Mouse (Mus musculus): Measurements from ENCODE around the gene Pald1. TPM values are rescaled to one million over a fixed set of nuclear protein-coding genes. Genes with fewer than 3 reads are reported as not detected.

Pald1 gene
- total and polyA plus RNA-seq, 3 experiments = 15.3 to 17.7 (median 17.6) TPM

DNA sequence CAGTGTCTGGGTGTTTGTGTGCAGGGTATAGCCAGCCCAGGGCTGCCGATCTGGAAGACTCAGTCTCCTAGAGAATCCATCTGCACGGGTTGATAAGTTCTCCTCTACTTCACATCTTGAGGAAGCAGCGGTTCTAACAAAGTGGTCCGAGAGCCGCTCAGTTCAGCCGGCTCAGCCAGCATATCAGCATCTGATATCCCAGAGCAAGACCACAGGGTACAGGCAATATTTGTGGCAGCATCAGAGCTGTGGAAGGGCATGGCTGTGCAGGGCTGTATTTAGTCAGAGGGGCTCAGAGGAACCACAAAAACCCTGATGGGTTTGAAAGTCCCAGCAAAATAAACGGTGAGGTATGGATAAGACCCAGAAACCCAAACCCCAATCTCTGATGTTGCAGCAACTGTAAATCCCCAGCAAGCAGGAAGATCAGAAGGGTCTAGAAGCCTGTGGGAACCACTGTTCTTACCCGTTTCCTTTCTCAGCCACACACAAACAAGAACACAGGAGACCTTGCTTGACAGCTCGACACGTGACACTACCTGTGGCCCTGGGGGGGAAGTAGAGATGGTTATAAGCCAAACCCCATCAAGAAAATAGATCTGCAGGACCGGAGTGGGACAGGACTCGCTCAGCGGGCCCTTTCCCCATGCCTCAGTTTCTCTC, 77.3 kb downstream of the Pald1 start:
- DNase-seq = no peak
- no peaks in the 10 kb centered on the region for H3K27me3 ChIP-seq (ENCODE audit: control insufficient read depth, insufficient read depth, low read length)
- no peak overlapping the region for H3K4me3 ChIP-seq
- no peak overlapping the region for H3K9ac ChIP-seq (ENCODE audit: low read depth, low read length)
- H3K36me3 ChIP-seq (ENCODE audit: control insufficient read depth, insufficient read depth, low read length) = no peaks in the 10 kb centered on the region
- TF ChIP-seq EP300 (IDR thresholded peaks at IDR 0.05; ENCODE audit: insufficient read depth, low read depth, low read length) (no peak), CTCF (IDR thresholded peaks at IDR 0.05) (no peak), POLR2A (IDR thresholded peaks at IDR 0.05; ENCODE audit: insufficient read depth, low read depth, low read length) (no peak)
- intact Hi-C loops (cut with DNase I) = no loop called here
- H3K79me2 ChIP-seq (replicated peaks; ENCODE audit: control insufficient read depth, insufficient read depth, low read length) = no peaks in the 10 kb centered on the region
- 80% methylated on average over 13 of the region's 13 CpGs for WGBS
- no peak overlapping the region for H3K27ac ChIP-seq
- no peaks in the 10 kb centered on the region for H3K4me1 ChIP-seq (ENCODE audit: control insufficient read depth, insufficient read depth, low read length)

DNA sequence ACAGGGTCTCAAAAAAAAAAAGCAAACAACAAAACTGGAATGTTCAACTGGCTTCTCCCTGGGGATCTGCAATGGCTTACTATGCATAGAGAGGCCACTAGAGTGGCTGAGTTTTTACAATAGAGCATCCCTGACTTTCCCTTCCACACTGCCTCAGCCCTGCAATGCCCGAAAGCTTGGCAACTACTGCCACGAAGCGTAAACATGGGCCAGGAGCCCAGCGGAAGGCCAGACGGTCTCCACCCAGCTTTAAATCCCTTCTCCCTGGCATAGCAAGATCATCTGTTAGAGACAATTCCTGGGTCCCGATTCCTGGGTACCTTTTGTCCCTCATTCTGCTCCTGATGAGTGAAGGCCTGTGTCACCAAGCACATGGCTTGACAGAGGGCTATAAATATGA, 79.3 kb downstream of the Pald1 start:
- no peaks in the 10 kb centered on the region for H3K79me2 ChIP-seq (replicated peaks; ENCODE audit: control insufficient read depth, insufficient read depth, low read length)
- H3K27me3 ChIP-seq (ENCODE audit: control insufficient read depth, insufficient read depth, low read length) = no peaks in the 10 kb centered on the region
- no peak overlapping the region for H3K4me3 ChIP-seq
- no peak overlapping the region for H3K9ac ChIP-seq (ENCODE audit: low read depth, low read length)
- 84% methylated on average over 6 of the region's 6 CpGs for WGBS
- H3K27ac ChIP-seq = no peak overlapping the region
- DNase-seq = no peak
- TF ChIP-seq EP300 (IDR thresholded peaks at IDR 0.05; ENCODE audit: insufficient read depth, low read depth, low read length) (no peak), POLR2A (IDR thresholded peaks at IDR 0.05; ENCODE audit: insufficient read depth, low read depth, low read length) (no peak), CTCF (IDR thresholded peaks at IDR 0.05) (no peak)
- H3K36me3 ChIP-seq (ENCODE audit: control insufficient read depth, insufficient read depth, low read length) = no peaks in the 10 kb centered on the region
- intact Hi-C loops (cut with DNase I) = no loop called here
- no peaks in the 10 kb centered on the region for H3K4me1 ChIP-seq (ENCODE audit: control insufficient read depth, insufficient read depth, low read length)

DNA sequence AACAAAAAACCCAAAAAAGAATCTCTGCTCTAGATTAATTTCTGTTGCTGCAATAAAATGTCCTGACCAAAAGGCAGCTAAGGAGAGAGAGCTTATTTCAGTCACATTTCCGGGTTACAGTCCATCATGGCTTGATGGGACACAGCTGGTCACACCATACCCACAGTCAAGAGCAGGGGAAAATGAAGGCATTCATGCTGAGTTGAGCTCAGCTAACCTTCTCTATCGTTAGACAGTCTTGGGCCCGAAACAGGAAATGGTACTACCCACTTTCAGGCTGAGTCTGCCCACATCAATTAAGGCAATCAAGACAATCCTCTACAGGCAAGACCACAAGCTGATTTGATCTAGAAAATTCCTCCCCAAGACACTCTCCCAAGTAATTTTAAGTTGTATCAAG, 82.3 kb downstream of the Pald1 start:
- no peak for TF ChIP-seq POLR2A (IDR thresholded peaks at IDR 0.05; ENCODE audit: insufficient read depth, low read depth, low read length)
- TF ChIP-seq EP300 (IDR thresholded peaks at IDR 0.05; ENCODE audit: insufficient read depth, low read depth, low read length) = no peak
- TF ChIP-seq CTCF (IDR thresholded peaks at IDR 0.05) = no peak
- intact Hi-C loops (cut with DNase I) = no loop called here
- no peaks in the 10 kb centered on the region for H3K4me1 ChIP-seq (ENCODE audit: control insufficient read depth, insufficient read depth, low read length)
- H3K36me3 ChIP-seq (ENCODE audit: control insufficient read depth, insufficient read depth, low read length) = no peaks in the 10 kb centered on the region
- no peak overlapping the region for H3K4me3 ChIP-seq
- H3K9ac ChIP-seq (ENCODE audit: low read depth, low read length) = no peak overlapping the region
- no peak for DNase-seq
- no peaks in the 10 kb centered on the region for H3K27me3 ChIP-seq (ENCODE audit: control insufficient read depth, insufficient read depth, low read length)
- 70% methylated on average over 3 of the region's 3 CpGs for WGBS
- no peak overlapping the region for H3K27ac ChIP-seq
- no peaks in the 10 kb centered on the region for H3K79me2 ChIP-seq (replicated peaks; ENCODE audit: control insufficient read depth, insufficient read depth, low read length)

DNA sequence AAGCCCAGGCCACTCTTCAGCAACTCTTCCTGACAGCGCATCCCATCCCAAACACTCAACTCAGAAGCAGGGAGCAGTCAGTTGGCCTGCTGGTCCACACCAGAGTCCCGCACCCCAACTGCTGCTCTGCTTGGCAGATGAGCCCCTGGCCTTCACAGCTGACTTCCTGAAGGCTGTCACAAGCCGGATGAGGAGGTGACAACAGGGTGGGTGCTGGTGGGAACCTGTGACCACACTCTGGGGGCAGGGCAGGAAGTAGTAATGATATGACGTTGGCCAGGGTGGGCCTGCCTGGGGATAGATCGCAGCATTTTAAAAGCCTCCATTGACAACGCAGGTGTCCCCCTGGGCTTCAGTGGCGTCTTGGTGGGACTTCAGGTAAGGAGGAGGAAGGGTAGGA, 85.9 kb downstream of the Pald1 start, which contains the start of gene Prf1:
Prf1 (plus strand) TSS at position 357 of the 400 bp plus-strand sequence.
- DNase-seq = no peak
- H3K27me3 ChIP-seq (ENCODE audit: control insufficient read depth, insufficient read depth, low read length) = no peaks in the 10 kb centered on the region
- TF ChIP-seq EP300 (IDR thresholded peaks at IDR 0.05; ENCODE audit: insufficient read depth, low read depth, low read length) (no peak), CTCF (IDR thresholded peaks at IDR 0.05) (no peak), POLR2A (IDR thresholded peaks at IDR 0.05; ENCODE audit: insufficient read depth, low read depth, low read length) (no peak)
- H3K36me3 ChIP-seq (ENCODE audit: control insufficient read depth, insufficient read depth, low read length) = no peaks in the 10 kb centered on the region
- WGBS = 53% methylated on average over 7 of the region's 7 CpGs
- no peak within 1 kb of the TSS for H3K9ac ChIP-seq (ENCODE audit: low read depth, low read length)
- H3K4me3 ChIP-seq = no peak within 1 kb of the TSS
- intact Hi-C loops (cut with DNase I) = no loop called here
- H3K4me1 ChIP-seq (ENCODE audit: control insufficient read depth, insufficient read depth, low read length) = no peaks in the 10 kb centered on the region
- no peaks in the 10 kb centered on the region for H3K79me2 ChIP-seq (replicated peaks; ENCODE audit: control insufficient read depth, insufficient read depth, low read length)
- no peak within 1 kb of the TSS for H3K27ac ChIP-seq

DNA sequence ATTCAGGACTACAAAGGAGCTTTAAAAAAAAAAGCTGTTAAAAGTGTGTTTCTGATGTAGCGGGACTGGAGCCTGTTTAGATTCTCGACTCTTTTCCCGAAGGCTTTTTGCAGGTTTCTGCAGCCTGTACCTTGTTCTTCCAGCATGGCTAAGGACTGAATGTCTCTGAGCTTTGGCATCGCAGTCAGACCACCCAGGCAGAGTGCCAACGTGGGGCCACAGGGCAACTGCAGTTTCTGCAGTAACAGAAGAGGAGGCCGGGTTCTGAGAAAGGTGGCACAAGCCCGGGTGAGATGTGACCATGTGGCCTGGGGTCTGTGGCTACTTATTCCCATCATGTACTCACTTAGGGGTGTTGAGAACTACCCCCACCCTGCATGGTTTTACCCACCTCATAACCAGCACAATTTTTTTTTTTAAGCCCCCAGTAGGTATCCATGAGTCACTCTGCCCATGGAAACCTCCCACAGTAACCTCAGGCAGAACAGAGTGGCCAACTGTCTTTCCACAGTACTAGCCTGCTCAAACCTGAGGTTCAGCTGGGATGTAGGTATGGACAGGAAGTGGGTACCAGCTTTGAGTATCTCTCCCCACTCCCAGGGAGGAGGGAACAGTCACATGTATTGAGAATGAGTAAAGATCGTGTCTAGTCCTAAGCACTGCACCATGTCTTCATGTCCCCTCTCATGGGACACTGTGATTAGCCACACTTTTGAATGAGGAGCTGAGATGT, 86.5 kb downstream of the Pald1 start:
- intact Hi-C loops (cut with DNase I) = no loop called here
- TF ChIP-seq POLR2A (IDR thresholded peaks at IDR 0.05; ENCODE audit: insufficient read depth, low read depth, low read length) (no peak), EP300 (IDR thresholded peaks at IDR 0.05; ENCODE audit: insufficient read depth, low read depth, low read length) (no peak), CTCF (IDR thresholded peaks at IDR 0.05) (no peak)
- WGBS = 71% methylated on average over 8 of the region's 8 CpGs

DNA sequence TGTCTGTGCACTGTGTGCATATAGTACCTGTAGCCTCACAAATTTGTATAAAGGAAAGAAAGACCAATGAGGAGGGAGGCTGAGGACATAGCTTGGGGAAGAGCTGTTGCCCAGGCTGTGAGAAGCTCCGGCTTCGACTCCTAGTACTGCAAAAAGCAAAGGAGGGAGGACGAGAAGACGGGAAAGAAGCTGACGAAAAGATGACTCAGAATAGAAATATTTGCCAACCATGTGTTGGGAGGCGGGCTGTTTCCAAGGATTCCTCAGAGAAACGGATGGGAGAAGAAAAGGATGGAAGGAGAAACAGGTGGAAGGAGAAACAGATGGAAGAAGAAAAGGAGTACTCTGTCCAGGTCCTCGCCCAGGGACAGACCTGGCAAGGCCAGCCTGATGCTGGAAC, 89.1 kb downstream of the Pald1 start:
- no peak for DNase-seq
- Histone ChIP-seq H3K27ac (no peak overlapping the region), H3K4me3 (no peak overlapping the region), H3K27me3 (ENCODE audit: control insufficient read depth, insufficient read depth, low read length) (no peaks in the 10 kb centered on the region), H3K9ac (ENCODE audit: low read depth, low read length) (no peak overlapping the region), H3K4me1 (ENCODE audit: control insufficient read depth, insufficient read depth, low read length) (no peaks in the 10 kb centered on the region; the same call in 1 of the 2 replicates), H3K79me2 (replicated peaks; ENCODE audit: control insufficient read depth, insufficient read depth, low read length) (no peaks in the 10 kb centered on the region), H3K36me3 (ENCODE audit: control insufficient read depth, insufficient read depth, low read length) (no peaks in the 10 kb centered on the region)
- WGBS = 48% methylated on average over 8 of the region's 8 CpGs
- TF ChIP-seq EP300 (IDR thresholded peaks at IDR 0.05; ENCODE audit: insufficient read depth, low read depth, low read length) = no peak
- no peak for TF ChIP-seq CTCF (IDR thresholded peaks at IDR 0.05)
- no peak for TF ChIP-seq POLR2A (IDR thresholded peaks at IDR 0.05; ENCODE audit: insufficient read depth, low read depth, low read length)
- intact Hi-C loops (cut with DNase I) = no loop called here

More for the DNA sequence above, 86.5 kb downstream of the Pald1 start:
- no peak overlapping the region for H3K9ac ChIP-seq (ENCODE audit: low read depth, low read length)
- no peaks in the 10 kb centered on the region for H3K27me3 ChIP-seq (ENCODE audit: control insufficient read depth, insufficient read depth, low read length)
- no peak overlapping the region for H3K4me3 ChIP-seq
- H3K79me2 ChIP-seq (replicated peaks; ENCODE audit: control insufficient read depth, insufficient read depth, low read length) = no peaks in the 10 kb centered on the region
- no peaks in the 10 kb centered on the region for H3K4me1 ChIP-seq (ENCODE audit: control insufficient read depth, insufficient read depth, low read length)
- H3K36me3 ChIP-seq (ENCODE audit: control insufficient read depth, insufficient read depth, low read length) = no peaks in the 10 kb centered on the region
- no peak overlapping the region for H3K27ac ChIP-seq
- DNase-seq = no peak
